Mouse (Mus musculus) heart, postnatal 0 days (tissue): ENCODE data around the gene Efl1.

Experiments
- CTCF ChIP-seq: IDR thresholded peaks from 2 replicates; pipeline ENCODE4 v1.5.1; 2016; ENCODE audit warnings: antibody characterized with exemption, control low read depth, low read depth
- EP300 ChIP-seq: IDR thresholded peaks from 2 replicates; pipeline ENCODE4 v1.6.1; 2016; ENCODE audit warnings: antibody characterized with exemption, low read depth

DNA sequence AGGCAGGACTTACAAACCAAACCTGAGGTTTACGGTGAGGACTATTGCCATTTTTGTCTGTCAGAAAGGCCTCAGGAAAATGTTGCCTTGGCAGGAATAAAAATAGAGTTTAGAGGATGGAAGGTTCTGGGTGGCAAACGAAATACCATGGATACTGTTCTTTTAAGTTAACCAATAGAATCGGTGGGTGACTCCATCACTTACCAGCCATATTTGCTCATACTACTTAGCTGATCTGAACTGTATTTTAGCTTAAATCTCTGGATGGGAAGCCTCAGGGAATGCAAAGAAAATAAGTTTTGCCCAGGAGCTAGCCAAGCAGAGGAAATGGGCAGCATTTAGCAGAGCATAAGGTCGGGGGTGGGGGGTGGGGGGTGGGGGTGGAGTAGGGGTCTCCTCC is 505 bp upstream of the Efl1 start:
- TF ChIP-seq CTCF (no peak), EP300 (no peak)
